Mouse (Mus musculus) inflammation-experienced regulatory T-cells (primary cell): ENCODE results near the gene Rps12-ps3. TPM values are rescaled to one million over a fixed set of nuclear protein-coding genes. Genes with fewer than 3 reads are reported as not detected.

ENCODE experiments used
- polyA plus RNA-seq, 2 experiments: library from polyadenylated mRNA; unstranded; fragments of 100-300 nt; shearing (Covaris generic); gene quantifications; one replicate each; pipeline ENCODE4 v1.2.1; 2017

The Rps12-ps3 gene
- polyA plus RNA-seq, result 10 to 100 TPM; 63.2 to 90.9 TPM

GRCm38 (mm10) chr19:59321990-59322389 is at the start of gene Rps12-ps3:
Gene Rps12-ps3, plus strand, starts transcription at chr19:59322290.

GRCm38 (mm10) chr19:59345658-59346283 is 23.7 kb downstream of the Rps12-ps3 start, which contains the start of gene Pdzd8:
Gene Pdzd8, minus strand, starts transcription at chr19:59345780.

Other genes starting within 250 kb of the Rps12-ps3 start
- 1 to 10 TPM; 2.3 to 3.8 TPM for gene Shtn1, start 246.2 kb upstream of the Rps12-ps3 start, polyA plus RNA-seq
- gene Vax1, start 152.2 kb upstream of the Rps12-ps3 start, polyA plus RNA-seq, result not detected
- gene Kcnk18, start 103.1 kb upstream of the Rps12-ps3 start, polyA plus RNA-seq, result under 1 TPM in 1 of 2 experiments, not detected in 1; 0.11 TPM
- 1 to 10 TPM; 4.1 to 4.8 TPM for gene Slc18a2, start 61.4 kb upstream of the Rps12-ps3 start, polyA plus RNA-seq
- 10 to 100 TPM; 28.2 to 29.1 TPM for gene Pdzd8, start 23.5 kb downstream of the Rps12-ps3 start, polyA plus RNA-seq
- gene Emx2, start 136.1 kb downstream of the Rps12-ps3 start, polyA plus RNA-seq, result under 1 TPM in 1 of 2 experiments, not detected in 1; 0.66 TPM